Mouse (Mus musculus) neural tube, embryonic 11.5 days (tissue): ENCODE measurements around the gene Ephx3. TPM values are rescaled to one million over a fixed set of nuclear protein-coding genes. Genes with fewer than 3 reads are reported as not detected.
A peak's percentile ranks its signal among the peaks of the same experiment; 100 is the strongest.

Experiments
- ATAC-seq: fragments of 200-750 bp; cut with Nextera tagmentation; 2 replicates; pipeline ENCODE4 v1.8.0; 2017; ENCODE audit warnings: moderate number of reproducible peaks, mild to moderate bottlenecking, moderate TSS enrichment, moderate library complexity; ENCODE audit not compliant: insufficient read depth, low FRiP score, low TSS enrichment
- DNase-seq: peaks from one replicate; pipeline ENCODE4 v3.0.0-alpha.2; 2015; ENCODE audit warnings: low spot score
- H3K27ac ChIP-seq: fragments of 300-500 bp; sonication (generic); 2 replicates; pipeline ENCODE4 v1.5.1; 2014; ENCODE audit warnings: low read depth, mild to moderate bottlenecking, low read length
- H3K27me3 ChIP-seq: fragments of 300-500 bp; sonication (generic); 2 replicates; pipeline ENCODE4 v1.6.1; 2014; ENCODE audit warnings: mild to moderate bottlenecking, low read length, mixed read lengths; ENCODE audit not compliant: control insufficient read depth, insufficient read depth
- H3K36me3 ChIP-seq: fragments of 300-500 bp; sonication (generic); 2 replicates; pipeline ENCODE4 v1.6.1; 2014; ENCODE audit warnings: mild to moderate bottlenecking, low read length, moderate library complexity, mixed read lengths; ENCODE audit not compliant: control insufficient read depth, insufficient read depth
- H3K4me1 ChIP-seq: fragments of 300-500 bp; sonication (generic); 2 replicates; pipeline ENCODE4 v1.6.1; 2014; ENCODE audit warnings: low read length, mixed read lengths; ENCODE audit not compliant: control insufficient read depth, insufficient read depth
- H3K4me2 ChIP-seq: fragments of 300-500 bp; sonication (generic); 2 replicates; pipeline ENCODE4 v1.6.1; 2014; ENCODE audit warnings: low read depth, mild to moderate bottlenecking, moderate library complexity
- H3K4me3 ChIP-seq: fragments of 300-500 bp; sonication (generic); 2 replicates; pipeline ENCODE4 v1.5.1; 2014; ENCODE audit warnings: low read depth, low read length
- H3K9ac ChIP-seq: fragments of 300-500 bp; sonication (generic); 2 replicates; pipeline ENCODE4 v1.6.1; 2014; ENCODE audit warnings: mild to moderate bottlenecking, low read length
- H3K9me3 ChIP-seq: fragments of 300-500 bp; sonication (generic); 2 replicates; pipeline ENCODE4 v1.6.1; 2016; ENCODE audit warnings: low read length; ENCODE audit not compliant: control insufficient read depth
- WGBS: fragments of 180-500 bp; shearing (Covaris S2); extraction: QIAGEN DNeasy Blood & Tissue Kit; methylation state at CpG from one replicate; pipeline ENCODE4 v1.1.7; 2014; 5-methylcytosine and 5-hydroxymethylcytosine counted together
- polyA plus RNA-seq: library from polyadenylated mRNA; unstranded; fragments of >200 nt; fragmentation: Nextera tagmentation; extraction: Ambion mirVana; gene quantifications from 2 replicates; pipeline ENCODE4 v1.2.1, GENCODE M21; 2014

Gene Ephx3
- polyA plus RNA-seq, 1 experiment from 2014 or later: not detected

DNA sequence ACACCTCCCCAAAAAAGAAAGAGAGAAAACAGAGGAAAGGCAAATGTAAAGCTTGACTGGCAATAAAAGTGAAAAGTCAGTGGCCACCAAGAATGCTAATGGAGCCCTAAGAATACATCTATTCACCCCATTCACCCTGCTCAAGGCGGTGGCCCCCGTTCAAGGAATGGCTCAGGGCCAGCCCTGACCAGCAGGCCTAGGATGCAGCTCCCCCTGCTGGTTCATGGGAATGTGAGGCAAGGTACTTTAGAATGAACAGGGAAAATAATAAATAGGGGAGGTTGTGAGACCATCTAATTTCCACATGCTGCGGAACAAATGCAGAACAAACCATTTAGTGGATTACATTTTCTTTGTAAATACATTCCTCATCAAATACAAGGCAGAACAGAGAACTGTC, 20.4 kb upstream of the Ephx3 start:
- no peaks in the 10 kb centered on the region for H3K4me1 ChIP-seq
- peaks cover 28% of the 10 kb centered on the region for H3K36me3 ChIP-seq
- H3K9me3 ChIP-seq: no peaks in the 10 kb centered on the region
- ATAC-seq (peak; percentile 55; the same call in 1 of the 2 replicates), DNase-seq (peak; percentile 73)
- H3K27me3 ChIP-seq: no peaks in the 10 kb centered on the region
- H3K4me3 ChIP-seq: no peak overlapping the region
- H3K9ac ChIP-seq: no peak overlapping the region
- 57% methylated on average over 3 of the region's 3 CpGs for WGBS
- H3K4me2 ChIP-seq: no peak overlapping the region
- no peak overlapping the region for H3K27ac ChIP-seq

DNA sequence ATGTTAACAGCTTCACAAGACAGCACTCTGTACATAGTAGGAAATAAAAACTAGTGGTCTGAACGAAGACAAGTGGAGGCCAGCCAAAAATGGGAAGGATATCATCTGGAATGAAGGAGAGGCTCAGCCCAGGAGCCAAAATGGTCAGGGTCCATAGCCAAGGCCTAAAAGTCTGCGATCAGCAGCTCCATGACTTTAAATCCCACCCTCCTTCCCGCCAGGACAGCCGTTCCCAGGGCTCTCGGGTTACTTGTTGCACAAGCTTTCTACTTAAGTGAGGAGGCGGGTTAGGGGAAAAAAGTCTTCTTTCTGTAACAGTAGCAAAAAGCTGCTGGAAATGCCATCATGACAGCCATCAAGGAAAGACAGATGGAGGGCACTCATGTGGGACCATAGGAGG, 19.8 kb upstream of the Ephx3 start:
- ATAC-seq (no peak), DNase-seq (no peak)
- no peaks in the 10 kb centered on the region for H3K4me1 ChIP-seq
- peaks cover 28% of the 10 kb centered on the region for H3K36me3 ChIP-seq
- no peaks in the 10 kb centered on the region for H3K9me3 ChIP-seq
- H3K4me2 ChIP-seq: no peak overlapping the region
- WGBS: 74% methylated on average over 6 of the region's 6 CpGs
- H3K27me3 ChIP-seq: no peaks in the 10 kb centered on the region
- H3K4me3 ChIP-seq: no peak overlapping the region
- H3K9ac ChIP-seq: no peak overlapping the region
- H3K27ac ChIP-seq: no peak overlapping the region

DNA sequence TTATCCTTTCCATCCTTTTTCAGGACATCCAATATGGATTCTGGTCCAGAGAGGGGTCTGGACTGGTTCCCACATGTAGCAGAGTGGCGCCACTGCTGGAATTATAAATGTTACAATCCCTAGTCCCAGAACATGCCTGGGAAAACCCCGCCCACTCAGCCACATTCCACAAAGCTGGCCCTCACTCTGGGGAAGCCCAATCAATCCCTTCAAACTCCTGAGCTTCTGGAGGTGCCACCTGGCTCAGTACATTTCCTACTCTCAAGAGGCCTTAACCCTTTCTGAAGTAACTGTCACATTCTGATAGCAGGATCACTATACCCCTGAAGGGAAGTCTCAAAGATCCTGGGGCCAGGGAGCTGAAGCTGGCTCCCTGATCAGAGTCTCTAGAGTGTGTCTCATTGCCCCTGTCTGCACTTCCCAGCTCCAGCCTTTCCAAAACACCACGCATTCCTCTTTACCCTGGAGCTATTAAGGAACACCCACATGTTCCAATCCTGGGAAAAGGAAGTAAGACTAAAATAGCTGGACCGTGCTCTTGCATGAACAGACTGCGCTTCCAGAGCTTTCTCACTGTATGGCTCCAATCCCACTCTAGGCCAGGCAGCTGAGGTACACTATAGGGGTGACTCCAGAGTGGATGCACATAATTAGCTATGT, 18.4 kb upstream of the Ephx3 start:
- Histone ChIP-seq H3K9me3 (no peaks in the 10 kb centered on the region), H3K4me3 (no peak overlapping the region), H3K9ac (no peak overlapping the region), H3K4me1 (no peaks in the 10 kb centered on the region), H3K36me3 (peaks cover 30% of the 10 kb centered on the region), H3K27me3 (no peaks in the 10 kb centered on the region), H3K27ac (no peak overlapping the region), H3K4me2 (no peak overlapping the region)
- ATAC-seq (no peak), DNase-seq (no peak)
- WGBS: 86% methylated on average over 5 of the region's 5 CpGs

DNA sequence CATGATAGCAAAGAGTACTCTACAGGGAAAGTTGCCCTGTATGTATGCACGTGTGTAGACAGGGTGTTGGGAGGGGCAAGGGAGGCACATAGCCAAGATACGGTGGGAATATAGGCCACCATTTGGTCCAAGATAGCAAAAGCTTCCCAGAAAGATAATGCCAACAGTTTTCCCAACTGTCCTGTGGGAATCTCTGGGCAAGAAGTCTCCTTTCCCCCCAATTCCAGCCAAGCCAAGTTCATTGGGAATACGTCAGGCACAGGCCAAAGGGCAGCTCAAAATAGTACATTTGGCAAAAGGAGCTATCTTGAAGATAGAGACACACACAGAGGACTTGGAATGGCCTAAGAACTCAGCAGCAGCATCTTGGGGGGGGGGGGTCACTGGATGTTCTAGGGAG, 16.0 kb upstream of the Ephx3 start:
- H3K27ac ChIP-seq: no peak overlapping the region
- 92% methylated on average over 3 of the region's 3 CpGs for WGBS
- H3K36me3 ChIP-seq: peaks cover 27% of the 10 kb centered on the region
- H3K9ac ChIP-seq: no peak overlapping the region
- H3K4me2 ChIP-seq: no peak overlapping the region
- ATAC-seq (no peak), DNase-seq (no peak)
- no peak overlapping the region for H3K4me3 ChIP-seq
- no peaks in the 10 kb centered on the region for H3K4me1 ChIP-seq
- H3K27me3 ChIP-seq: no peaks in the 10 kb centered on the region
- H3K9me3 ChIP-seq: no peaks in the 10 kb centered on the region

DNA sequence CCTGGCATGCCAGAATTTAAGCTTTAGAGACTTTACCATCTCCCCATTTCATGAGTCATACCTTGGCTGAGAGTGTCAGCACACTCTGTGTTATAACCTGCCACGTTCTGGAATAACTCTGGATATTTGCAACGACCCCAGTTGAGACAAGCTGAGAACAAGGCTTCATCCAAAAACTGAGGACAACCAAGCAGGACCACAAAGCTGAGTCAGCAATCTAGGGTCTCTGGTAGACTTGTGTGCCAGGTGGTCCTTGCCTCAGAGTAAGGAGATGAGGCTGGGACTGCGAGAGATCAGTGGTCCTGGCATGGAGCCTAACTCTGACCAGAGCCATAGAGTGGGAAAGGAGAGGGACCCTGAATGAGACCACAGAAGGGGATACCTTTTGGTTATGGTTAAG, 13.6 kb upstream of the Ephx3 start:
- H3K4me3 ChIP-seq: no peak overlapping the region
- H3K4me1 ChIP-seq: no peaks in the 10 kb centered on the region
- WGBS: 95% methylated on average over 3 of the region's 3 CpGs
- no peaks in the 10 kb centered on the region for H3K9me3 ChIP-seq
- H3K36me3 ChIP-seq: peaks cover 38% of the 10 kb centered on the region
- no peak overlapping the region for H3K9ac ChIP-seq
- H3K4me2 ChIP-seq: no peak overlapping the region
- no peak for DNase-seq
- no peaks in the 10 kb centered on the region for H3K27me3 ChIP-seq
- H3K27ac ChIP-seq: no peak overlapping the region
- no peak for ATAC-seq

DNA sequence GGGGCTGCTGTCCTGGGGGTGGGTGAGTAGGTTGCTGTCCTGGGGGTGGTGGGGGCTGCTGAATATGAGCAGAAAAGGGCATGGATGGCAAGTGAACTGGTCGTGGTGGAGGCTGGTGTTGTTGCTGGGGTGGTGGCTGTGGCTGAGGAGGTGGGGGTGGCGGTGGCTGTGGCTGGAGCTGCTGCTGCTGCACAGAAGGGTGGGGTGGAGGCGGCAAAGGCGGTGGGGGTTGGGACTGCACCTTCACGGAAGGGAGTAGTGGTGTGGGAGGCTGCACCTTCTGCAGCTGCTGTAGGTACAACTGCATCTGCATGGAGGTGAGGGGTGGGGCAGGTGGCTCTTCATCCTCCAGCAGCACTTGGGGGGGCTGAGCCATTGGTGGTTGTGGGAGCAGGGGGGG, 11.7 kb upstream of the Ephx3 start:
- 69% methylated on average over 4 of the region's 5 CpGs for WGBS
- peaks cover 44% of the 10 kb centered on the region for H3K36me3 ChIP-seq
- H3K4me1 ChIP-seq: no peaks in the 10 kb centered on the region
- no peaks in the 10 kb centered on the region for H3K9me3 ChIP-seq
- no peak overlapping the region for H3K27ac ChIP-seq
- H3K4me3 ChIP-seq: no peak overlapping the region
- no peak overlapping the region for H3K4me2 ChIP-seq
- ATAC-seq: no peak
- H3K27me3 ChIP-seq: no peaks in the 10 kb centered on the region
- H3K9ac ChIP-seq: no peak overlapping the region
- no peak for DNase-seq

DNA sequence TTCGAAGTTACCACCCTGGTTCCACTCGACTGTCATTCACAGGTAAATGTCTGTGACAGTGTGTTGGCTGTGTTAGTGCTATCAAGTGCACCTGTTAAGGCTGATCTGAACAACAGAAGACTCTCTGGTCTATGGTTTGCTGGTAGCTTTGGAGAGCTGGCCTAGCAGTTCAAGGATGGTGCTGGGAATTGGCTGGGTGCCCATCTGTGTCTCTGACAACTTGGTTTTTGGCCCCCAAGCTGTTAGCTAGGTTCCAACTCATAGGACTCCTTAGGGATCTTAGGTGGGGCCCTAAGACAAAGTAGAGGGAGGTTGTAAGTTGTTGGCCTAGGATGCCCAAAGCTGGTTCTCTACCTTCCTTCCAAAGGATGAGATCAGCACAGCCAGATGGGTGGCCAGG, 10.4 kb upstream of the Ephx3 start:
- peaks cover 44% of the 10 kb centered on the region for H3K36me3 ChIP-seq
- DNase-seq (no peak), ATAC-seq (no peak)
- H3K9me3 ChIP-seq: no peaks in the 10 kb centered on the region
- H3K27ac ChIP-seq: no peak overlapping the region
- no peaks in the 10 kb centered on the region for H3K4me1 ChIP-seq
- no peaks in the 10 kb centered on the region for H3K27me3 ChIP-seq
- no peak overlapping the region for H3K9ac ChIP-seq
- H3K4me3 ChIP-seq: no peak overlapping the region
- no peak overlapping the region for H3K4me2 ChIP-seq
- WGBS: 94% methylated on average over 2 of the region's 2 CpGs

DNA sequence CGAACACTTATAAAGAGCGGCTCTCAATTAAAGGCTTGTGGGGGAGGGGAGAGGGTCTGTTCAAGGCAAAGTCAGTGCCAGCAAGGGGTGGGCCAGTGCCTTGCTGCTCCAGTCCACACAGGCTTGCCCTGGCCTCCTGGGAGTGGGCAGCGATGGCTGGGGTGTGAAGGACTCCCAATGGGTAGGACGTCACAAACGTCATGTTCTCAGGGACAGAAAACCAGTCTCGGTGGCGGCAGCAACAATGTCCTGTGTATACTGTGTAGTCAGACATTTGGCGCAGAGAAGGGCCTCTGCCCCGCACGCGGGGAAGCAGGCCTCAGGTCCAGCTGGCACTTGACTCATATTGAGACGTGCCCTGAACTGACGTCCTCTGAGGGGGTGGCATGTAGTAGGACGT, 7.8 kb upstream of the Ephx3 start:
- no peak overlapping the region for H3K4me3 ChIP-seq
- no peaks in the 10 kb centered on the region for H3K9me3 ChIP-seq
- H3K36me3 ChIP-seq: peaks cover 31% of the 10 kb centered on the region
- no peak overlapping the region for H3K9ac ChIP-seq
- H3K4me1 ChIP-seq: no peaks in the 10 kb centered on the region
- WGBS: 94% methylated on average over 14 of the region's 14 CpGs
- H3K27me3 ChIP-seq: no peaks in the 10 kb centered on the region
- H3K4me2 ChIP-seq: no peak overlapping the region
- ATAC-seq (no peak), DNase-seq (no peak)
- no peak overlapping the region for H3K27ac ChIP-seq

DNA sequence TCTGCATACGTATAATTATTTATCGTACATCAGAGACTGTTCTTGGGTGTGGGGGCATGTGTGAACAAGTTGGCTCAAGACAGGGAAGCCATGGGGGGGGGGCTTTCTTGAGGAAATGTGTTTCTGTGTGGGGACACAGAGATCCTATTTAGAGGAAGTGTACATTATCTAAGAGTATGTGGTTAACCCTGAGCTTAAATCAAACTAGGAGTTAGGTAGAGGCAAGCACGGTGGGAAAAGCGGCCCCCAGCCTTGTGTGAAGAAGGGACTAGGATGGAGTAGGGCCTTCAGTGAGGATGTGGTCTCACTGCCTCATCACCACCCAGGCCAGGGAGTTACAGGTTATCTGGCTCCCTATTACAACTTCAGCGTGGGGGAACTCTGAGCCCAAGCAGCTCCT, 6.4 kb upstream of the Ephx3 start:
- H3K4me3 ChIP-seq: no peak overlapping the region
- no peaks in the 10 kb centered on the region for H3K4me1 ChIP-seq
- no peak overlapping the region for H3K27ac ChIP-seq
- H3K9ac ChIP-seq: no peak overlapping the region
- H3K36me3 ChIP-seq: peaks cover 26% of the 10 kb centered on the region
- H3K4me2 ChIP-seq: no peak overlapping the region
- no peak for ATAC-seq
- H3K9me3 ChIP-seq: no peaks in the 10 kb centered on the region
- no peak for DNase-seq
- H3K27me3 ChIP-seq: no peaks in the 10 kb centered on the region
- 96% methylated on average over 5 of the region's 5 CpGs for WGBS
